Mouse (Mus musculus): Measurements from ENCODE around the gene Lgr4.

The Lgr4 gene

GRCm38 (mm10) chr2:109921298-109922035 is 4.0 kb downstream of the Lgr4 start:
- DNase-seq (ENCODE audit: low read depth): no peak

- DNase-seq (ENCODE audit: low read depth): no peak
These were observed 4.9 kb downstream of the Lgr4 start for GRCm38 (mm10) chr2:109922306-109922705.

- DNase-seq (ENCODE audit: low read depth): no peak
These were observed 5.6 kb downstream of the Lgr4 start for GRCm38 (mm10) chr2:109923031-109923430.

GRCm38 (mm10) chr2:109923945-109924344 is 6.5 kb downstream of the Lgr4 start:
- DNase-seq (ENCODE audit: low read depth): no peak

GRCm38 (mm10) chr2:109926984-109927383 is 9.5 kb downstream of the Lgr4 start:
- DNase-seq (ENCODE audit: low read depth): no peak

- DNase-seq (ENCODE audit: low read depth): no peak
These were observed 10.0 kb downstream of the Lgr4 start for GRCm38 (mm10) chr2:109927446-109927845.

- no peak for DNase-seq (ENCODE audit: low read depth)
These were observed 10.4 kb downstream of the Lgr4 start for GRCm38 (mm10) chr2:109927876-109928275.

- no peak for DNase-seq (ENCODE audit: low read depth)
These were observed 11.3 kb downstream of the Lgr4 start for GRCm38 (mm10) chr2:109928791-109929190.

- no peak for DNase-seq (ENCODE audit: low read depth)
These were observed 11.8 kb downstream of the Lgr4 start for GRCm38 (mm10) chr2:109929256-109929655.

GRCm38 (mm10) chr2:109930366-109930765 is 12.9 kb downstream of the Lgr4 start:
- no peak for DNase-seq (ENCODE audit: low read depth)

- no peak for DNase-seq (ENCODE audit: low read depth)
These were observed 13.3 kb downstream of the Lgr4 start for GRCm38 (mm10) chr2:109930771-109931170.

- no peak for DNase-seq (ENCODE audit: low read depth)
These were observed 14.7 kb downstream of the Lgr4 start for GRCm38 (mm10) chr2:109931978-109932780.

GRCm38 (mm10) chr2:109933151-109933550 is 15.7 kb downstream of the Lgr4 start:
- no peak for DNase-seq (ENCODE audit: low read depth)

- DNase-seq (ENCODE audit: low read depth): no peak
These were observed 16.6 kb downstream of the Lgr4 start for GRCm38 (mm10) chr2:109934086-109934485.

- no peak for DNase-seq (ENCODE audit: low read depth)
These were observed 17.7 kb downstream of the Lgr4 start for GRCm38 (mm10) chr2:109935194-109935593.

GRCm38 (mm10) chr2:109935754-109936409 is 18.4 kb downstream of the Lgr4 start:
- no peak for DNase-seq (ENCODE audit: low read depth)

- no peak for DNase-seq (ENCODE audit: low read depth)
These were observed 18.9 kb downstream of the Lgr4 start for GRCm38 (mm10) chr2:109936410-109936755.

- DNase-seq (ENCODE audit: low read depth): no peak
These were observed 24.6 kb downstream of the Lgr4 start for GRCm38 (mm10) chr2:109941973-109942444.

GRCm38 (mm10) chr2:109942810-109943570 is 25.5 kb downstream of the Lgr4 start:
- DNase-seq (ENCODE audit: low read depth): no peak

- DNase-seq (ENCODE audit: low read depth): no peak
These were observed 27.5 kb downstream of the Lgr4 start for GRCm38 (mm10) chr2:109944995-109945394.

GRCm38 (mm10) chr2:109945532-109945931 is 28.1 kb downstream of the Lgr4 start:
- DNase-seq (ENCODE audit: low read depth): no peak

GRCm38 (mm10) chr2:109946426-109946825 is 29.0 kb downstream of the Lgr4 start:
- no peak for DNase-seq (ENCODE audit: low read depth)

Data from 416B (cell line).